Mouse (Mus musculus): ENCODE measurements around the gene Piwil4. TPM values are rescaled to one million over a fixed set of nuclear protein-coding genes. Genes with fewer than 3 reads are reported as not detected.

Piwil4 gene
- total RNA-seq (2015; ENCODE audit: low replicate concordance) (not detected in 2 replicates), total RNA-seq (2017; ENCODE audit: low replicate concordance) (not detected in 2 replicates)

GRCm38 (mm10) chr9:14740151-14740924 is at the start of gene Piwil4:
Gene Piwil4, minus strand, starts transcription at chr9:14740733.
- ATAC-seq (replicated peaks; ENCODE audit: low FRiP score, poor library complexity, severe bottlenecking): no peak

- ATAC-seq (replicated peaks; ENCODE audit: low FRiP score, poor library complexity, severe bottlenecking): no peak
Observed at GRCm38 (mm10) chr9:14787356-14787755, 46.8 kb upstream of the Piwil4 start.

- peak; percentile 98 for ATAC-seq (replicated peaks; ENCODE audit: low FRiP score, poor library complexity, severe bottlenecking)
Observed at GRCm38 (mm10) chr9:14784039-14785002, 43.8 kb upstream of the Piwil4 start, which contains the start of the genes Mre11a and Ankrd49. Gene Mre11a, plus strand, starts transcription at chr9:14784654. Gene Ankrd49, minus strand, starts transcription at chr9:14784856.

- no peak for ATAC-seq (replicated peaks; ENCODE audit: low FRiP score, poor library complexity, severe bottlenecking)
Observed at GRCm38 (mm10) chr9:14778341-14778740, 37.8 kb upstream of the Piwil4 start.

- no peak for ATAC-seq (replicated peaks; ENCODE audit: low FRiP score, poor library complexity, severe bottlenecking)
Observed at GRCm38 (mm10) chr9:14773813-14774212, 33.3 kb upstream of the Piwil4 start.

GRCm38 (mm10) chr9:14772074-14772473 is 31.5 kb upstream of the Piwil4 start:
- no peak for ATAC-seq (replicated peaks; ENCODE audit: low FRiP score, poor library complexity, severe bottlenecking)

- ATAC-seq (replicated peaks; ENCODE audit: low FRiP score, poor library complexity, severe bottlenecking): no peak
Observed at GRCm38 (mm10) chr9:14770803-14771471, 30.4 kb upstream of the Piwil4 start, which contains the start of gene 1700012B09Rik. Gene 1700012B09Rik, minus strand, starts transcription at chr9:14771030.

GRCm38 (mm10) chr9:14769811-14770210 is 29.3 kb upstream of the Piwil4 start:
- no peak for ATAC-seq (replicated peaks; ENCODE audit: low FRiP score, poor library complexity, severe bottlenecking)

GRCm38 (mm10) chr9:14764765-14765164 is 24.2 kb upstream of the Piwil4 start:
- ATAC-seq (replicated peaks; ENCODE audit: low FRiP score, poor library complexity, severe bottlenecking): no peak

GRCm38 (mm10) chr9:14759261-14759660 is 18.7 kb upstream of the Piwil4 start:
- ATAC-seq (replicated peaks; ENCODE audit: low FRiP score, poor library complexity, severe bottlenecking): no peak

- no peak for ATAC-seq (replicated peaks; ENCODE audit: low FRiP score, poor library complexity, severe bottlenecking)
Observed at GRCm38 (mm10) chr9:14758590-14758989, 18.1 kb upstream of the Piwil4 start.

- no peak for ATAC-seq (replicated peaks; ENCODE audit: low FRiP score, poor library complexity, severe bottlenecking)
Observed at GRCm38 (mm10) chr9:14754469-14754868, 13.9 kb upstream of the Piwil4 start.

- ATAC-seq (replicated peaks; ENCODE audit: low FRiP score, poor library complexity, severe bottlenecking): no peak
Observed at GRCm38 (mm10) chr9:14753947-14754346, 13.4 kb upstream of the Piwil4 start.

GRCm38 (mm10) chr9:14752001-14752522 is 11.5 kb upstream of the Piwil4 start, which contains the start of gene Fut4:
Gene Fut4, minus strand, starts transcription at chr9:14752393.
- ATAC-seq (replicated peaks; ENCODE audit: low FRiP score, poor library complexity, severe bottlenecking): no peak

GRCm38 (mm10) chr9:14751503-14752000 is 11.0 kb upstream of the Piwil4 start:
- no peak for ATAC-seq (replicated peaks; ENCODE audit: low FRiP score, poor library complexity, severe bottlenecking)

- no peak for ATAC-seq (replicated peaks; ENCODE audit: low FRiP score, poor library complexity, severe bottlenecking)
Observed at GRCm38 (mm10) chr9:14750901-14751502, 10.5 kb upstream of the Piwil4 start.

GRCm38 (mm10) chr9:14739498-14740150 is 909 bp downstream of the Piwil4 start:
- ATAC-seq (replicated peaks; ENCODE audit: low FRiP score, poor library complexity, severe bottlenecking): no peak

GRCm38 (mm10) chr9:14730941-14731541 is 9.5 kb downstream of the Piwil4 start:
- ATAC-seq (replicated peaks; ENCODE audit: low FRiP score, poor library complexity, severe bottlenecking): no peak

Data from erythroid progenitor cell, adult 5-6 weeks (primary cell).